ENCODE assay signal across 8 mouse cellular contexts in the genomic region with DNA sequence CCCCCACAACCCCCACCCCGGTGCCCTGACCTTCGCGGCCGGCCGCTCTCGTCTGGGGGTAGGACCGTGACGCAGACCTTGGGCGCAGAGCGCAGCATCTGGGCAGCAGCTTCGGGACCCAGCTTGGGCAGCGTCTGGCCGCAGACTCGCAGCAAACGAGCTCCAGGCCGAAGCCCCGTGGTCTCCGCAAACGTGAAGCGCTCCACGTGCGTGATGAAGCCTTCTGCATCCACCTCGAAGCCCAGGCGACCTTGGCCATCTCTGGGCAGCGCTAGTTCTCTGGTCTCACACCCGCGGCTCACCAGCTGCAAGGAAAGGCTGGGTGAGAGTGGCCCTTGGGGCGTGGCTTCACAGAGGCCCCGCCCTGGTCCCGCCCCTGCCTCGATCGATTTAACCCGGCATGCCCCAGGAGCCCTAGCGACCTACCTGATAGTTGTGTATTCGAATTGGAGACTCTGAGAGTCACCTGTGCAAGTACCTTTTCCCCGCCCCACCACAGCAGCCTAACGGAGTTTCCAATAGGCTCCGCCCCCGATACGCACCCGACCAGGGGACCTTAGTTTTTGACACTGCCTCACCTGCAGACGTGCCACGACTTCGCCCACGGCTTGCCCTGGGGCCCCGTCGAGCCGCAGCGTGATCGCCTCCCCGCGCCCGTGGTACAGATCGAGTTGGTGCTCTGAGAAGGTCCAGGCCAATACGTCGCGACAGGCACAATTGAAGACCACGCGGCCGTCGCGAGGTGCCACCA. TPM values are rescaled to one million over a fixed set of nuclear protein-coding genes. Genes with fewer than 3 reads are reported as not detected.
DNase-seq lines count a peak whose midpoint lies in the region; ATAC-seq lines count a peak whose summit lies in the region.

No protein-coding gene starts in this region.

- peak overlapping the region; percentile 53 for H3K4me2 ChIP-seq in liver, embryonic 16.5 days (ENCODE audit: low read depth, low read length)

- WGBS in hindbrain, embryonic 10.5 days: 4% methylated on average over 62 of the region's 62 CpGs
- 76% methylated on average over 62 of the region's 62 CpGs for WGBS in liver, embryonic 16.5 days (ENCODE audit: insufficient replicate concordance)

- H3K36me3 ChIP-seq in hindbrain, embryonic 10.5 days: peaks cover 53% of the 10 kb centered on the region
- H3K36me3 ChIP-seq in liver, embryonic 16.5 days (ENCODE audit: control insufficient read depth, insufficient read depth): peaks cover 63% of the 10 kb centered on the region

- peaks cover 38% of the 10 kb centered on the region for H3K4me1 ChIP-seq in hindbrain, embryonic 10.5 days (replicated peaks)
- H3K4me1 ChIP-seq in liver, embryonic 16.5 days (ENCODE audit: control insufficient read depth, low read depth, low read length): peaks cover 16% of the 10 kb centered on the region

- H3K4me3 ChIP-seq in hindbrain, embryonic 10.5 days: peak overlapping the region; percentile 54
- H3K4me3 ChIP-seq in liver, embryonic 16.5 days (ENCODE audit: low read depth, low read length): peak overlapping the region; percentile 26

- peak overlapping the region; percentile 53; the same call in 1 of the 2 replicates for H3K27ac ChIP-seq in hindbrain, embryonic 10.5 days
- H3K27ac ChIP-seq in liver, embryonic 16.5 days (ENCODE audit: low read length): no peak overlapping the region

- H3K9ac ChIP-seq in liver, embryonic 16.5 days (ENCODE audit: low read depth, low read length): no peak overlapping the region

- peaks cover 67% of the 10 kb centered on the region for H3K27me3 ChIP-seq in hindbrain, embryonic 10.5 days (ENCODE audit: insufficient read depth, poor library complexity, severe bottlenecking)
- H3K27me3 ChIP-seq in liver, embryonic 16.5 days (ENCODE audit: control insufficient read depth, insufficient read depth, low read depth, low read length): no peaks in the 10 kb centered on the region

- no peaks in the 10 kb centered on the region for H3K9me3 ChIP-seq in hindbrain, embryonic 10.5 days
- no peaks in the 10 kb centered on the region for H3K9me3 ChIP-seq in liver, embryonic 16.5 days (replicated peaks; ENCODE audit: control insufficient read depth, low read length)

- ATAC-seq in liver, embryonic 16.5 days (ENCODE audit: low read depth): peak; percentile 56
- no peak for ATAC-seq in megakaryocyte, adult 5-6 weeks (ENCODE audit: poor library complexity, severe bottlenecking)

- peak; percentile 9 for DNase-seq in gastrocnemius, postnatal 10 days
- no peak for DNase-seq in gastrocnemius, adult 8-10 months (ENCODE audit: low spot score in 2 of 2)
- DNase-seq in adrenal gland, postnatal 25 days: peak; percentile 52
- DNase-seq in hindbrain, embryonic 10.5 days (ENCODE audit: low spot score): peak; percentile 77
- DNase-seq in right cerebral cortex, postnatal 10 days (ENCODE audit: low spot score in 2 of 2): no peak
- no peak for DNase-seq in right cerebral cortex, postnatal 25 days

RNA-seq across cellular contexts. Expression of gene Sipa1, which starts 9.4 kb away (rescaled TPM):
- total RNA-seq in gastrocnemius, postnatal 10 days (2021): 10 to 100 TPM; 25.5 to 36.6 TPM
- total RNA-seq in gastrocnemius, adult 8-10 months (2022): 1 to 10 TPM; 2.1 to 6.9 (median 6.3) TPM
- 61.8 and 76.7 TPM in 2 replicates for total RNA-seq in adrenal gland, postnatal 25 days (2021)
- polyA plus RNA-seq in hindbrain, embryonic 10.5 days (2016; fragmentation: Nextera tagmentation; extraction: Ambion mirVana): 27.5 and 27.6 TPM in 2 replicates
- polyA plus RNA-seq in liver, embryonic 16.5 days (2015; fragmentation: Nextera tagmentation; extraction: Ambion mirVana): 19.7 and 22.3 TPM in 2 replicates
- total RNA-seq in megakaryocyte, adult 5-6 weeks (2015): 50.8 and 65.8 TPM in 2 replicates
- 50.1 and 78.7 TPM in 2 replicates for total RNA-seq in megakaryocyte, adult 5-6 weeks (2017)

RNA-seq across cellular contexts. Expression of gene Rela, which starts 16.9 kb away (rescaled TPM):
- 10 to 100 TPM; 20.0 to 28.8 TPM for total RNA-seq in gastrocnemius, postnatal 10 days (2021)
- total RNA-seq in gastrocnemius, adult 8-10 months (2022): 10 to 100 TPM; 13.8 to 20.5 (median 15.0) TPM
- total RNA-seq in adrenal gland, postnatal 25 days (2021): 96.3 and 101 TPM in 2 replicates
- polyA plus RNA-seq in hindbrain, embryonic 10.5 days (2016; fragmentation: Nextera tagmentation; extraction: Ambion mirVana): 27.8 and 36.0 TPM in 2 replicates
- 21.6 and 23.6 TPM in 2 replicates for polyA plus RNA-seq in liver, embryonic 16.5 days (2015; fragmentation: Nextera tagmentation; extraction: Ambion mirVana)
- 51.9 and 56.6 TPM in 2 replicates for total RNA-seq in megakaryocyte, adult 5-6 weeks (2015)
- total RNA-seq in megakaryocyte, adult 5-6 weeks (2017): 46.1 and 47.8 TPM in 2 replicates

RNA-seq across cellular contexts. Expression of gene Map3k11, which starts 34.4 kb away (rescaled TPM):
- total RNA-seq in gastrocnemius, postnatal 10 days (2021): 10 to 100 TPM; 19.3 to 25.0 TPM
- 1 to 10 TPM; 7.1 to 8.7 (median 8.1) TPM for total RNA-seq in gastrocnemius, adult 8-10 months (2022)
- 43.7 and 49.7 TPM in 2 replicates for total RNA-seq in adrenal gland, postnatal 25 days (2021)
- 34.1 and 35.1 TPM in 2 replicates for polyA plus RNA-seq in hindbrain, embryonic 10.5 days (2016; fragmentation: Nextera tagmentation; extraction: Ambion mirVana)
- 12.9 and 15.2 TPM in 2 replicates for polyA plus RNA-seq in liver, embryonic 16.5 days (2015; fragmentation: Nextera tagmentation; extraction: Ambion mirVana)
- 30.3 and 35.3 TPM in 2 replicates for total RNA-seq in megakaryocyte, adult 5-6 weeks (2015)
- total RNA-seq in megakaryocyte, adult 5-6 weeks (2017): 39.8 and 50.8 TPM in 2 replicates

RNA-seq across cellular contexts. Expression of gene Pcnx3, which starts 34.6 kb away (rescaled TPM):
- total RNA-seq in gastrocnemius, postnatal 10 days (2021): 10 to 100 TPM; 19.5 to 32.5 TPM
- total RNA-seq in gastrocnemius, adult 8-10 months (2022): 10 to 100 TPM; 11.8 to 15.2 (median 13.7) TPM
- 110 and 124 TPM in 2 replicates for total RNA-seq in adrenal gland, postnatal 25 days (2021)
- polyA plus RNA-seq in hindbrain, embryonic 10.5 days (2016; fragmentation: Nextera tagmentation; extraction: Ambion mirVana): 27.3 and 30.8 TPM in 2 replicates
- 8.2 and 9.7 TPM in 2 replicates for polyA plus RNA-seq in liver, embryonic 16.5 days (2015; fragmentation: Nextera tagmentation; extraction: Ambion mirVana)
- 25.9 and 33.1 TPM in 2 replicates for total RNA-seq in megakaryocyte, adult 5-6 weeks (2015)
- 19.3 and 19.6 TPM in 2 replicates for total RNA-seq in megakaryocyte, adult 5-6 weeks (2017)

RNA-seq across cellular contexts. Expression of gene Kat5, which starts 44.1 kb away (rescaled TPM):
- 10 to 100 TPM; 31.6 to 39.9 TPM for total RNA-seq in gastrocnemius, postnatal 10 days (2021)
- total RNA-seq in gastrocnemius, adult 8-10 months (2022): 10 to 100 TPM; 17.2 to 23.9 (median 21.6) TPM
- total RNA-seq in adrenal gland, postnatal 25 days (2021): 74.6 and 86.3 TPM in 2 replicates
- 58.9 and 69.2 TPM in 2 replicates for polyA plus RNA-seq in hindbrain, embryonic 10.5 days (2016; fragmentation: Nextera tagmentation; extraction: Ambion mirVana)
- polyA plus RNA-seq in liver, embryonic 16.5 days (2015; fragmentation: Nextera tagmentation; extraction: Ambion mirVana): 15.9 and 16.4 TPM in 2 replicates
- 34.2 and 47.8 TPM in 2 replicates for total RNA-seq in megakaryocyte, adult 5-6 weeks (2015)
- total RNA-seq in megakaryocyte, adult 5-6 weeks (2017): 69.4 and 73.9 TPM in 2 replicates

Comparison
In these comparisons a context has a peak if more than half of its experiments do, and no peak if none do; other contexts are left out.
1. DNase-seq: peak in gastrocnemius, postnatal 10 days (single experiment), adrenal gland, postnatal 25 days (single experiment) and hindbrain, embryonic 10.5 days (single experiment); none in gastrocnemius, adult 8-10 months (0 of 2), right cerebral cortex, postnatal 10 days (0 of 2) and right cerebral cortex, postnatal 25 days (single experiment).